Comparison of ENCODE assay signal across 20 mouse cellular contexts in the genomic region with DNA sequence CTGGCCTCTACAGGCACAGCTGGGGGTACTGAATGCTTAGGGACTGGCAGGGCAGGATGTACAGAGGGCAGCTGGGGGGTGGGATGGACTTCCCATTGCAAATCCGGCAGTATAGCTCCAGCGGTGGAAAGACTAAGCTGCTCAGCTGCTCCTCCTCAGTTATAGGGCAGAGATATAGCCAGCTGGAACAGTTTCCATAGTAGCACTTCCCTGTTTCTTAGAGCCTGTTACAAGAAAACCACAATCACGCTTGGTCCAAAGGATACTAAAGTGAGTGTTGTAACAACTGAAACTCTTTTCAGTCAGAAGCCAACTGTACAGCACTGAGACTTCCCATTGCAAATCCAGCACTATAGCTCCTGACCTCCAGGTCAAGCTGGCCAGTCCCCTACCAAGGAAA.
DNase-seq lines count a peak whose midpoint lies in the region; ATAC-seq and TF ChIP-seq lines count a peak whose summit lies in the region.
"Had no signal": no experiment of that assay in that cellular context is flagged by ENCODE, and none has a peak within 500 bp of the region (broad histone marks: within the 10 kb centered on the region; RNA-seq: fewer than 3 reads in every experiment).

No protein-coding gene starts in this region.

- no peaks in the 10 kb centered on the region for H3K27me3 ChIP-seq in lung, postnatal 0 days (replicated peaks; ENCODE audit: insufficient read depth, low read length)
- no peaks in the 10 kb centered on the region for H3K27me3 ChIP-seq in neural tube, embryonic 15.5 days (replicated peaks)
- H3K27me3 ChIP-seq: embryonic facial prominence, embryonic 12.5 days; forebrain, embryonic 13.5 days; heart, embryonic 13.5 days; hindbrain, embryonic 13.5 days had no signal

- H3K4me1 ChIP-seq in lung, postnatal 0 days (ENCODE audit: insufficient read depth, low read depth, low read length): 0 out of 2 replicates have a peak, but pooled peaks cover 3% of the 10 kb centered on the region
- peaks cover 46% of the 10 kb centered on the region for H3K4me1 ChIP-seq in neural tube, embryonic 15.5 days

- no peak overlapping the region for H3K4me2 ChIP-seq in lung, postnatal 0 days (replicated peaks; ENCODE audit: low read depth, low read length)
- no peak overlapping the region for H3K4me2 ChIP-seq in neural tube, embryonic 15.5 days
- H3K4me2 ChIP-seq: embryonic facial prominence, embryonic 12.5 days; forebrain, embryonic 13.5 days; heart, embryonic 13.5 days; hindbrain, embryonic 13.5 days had no signal

- no peak overlapping the region for H3K27ac ChIP-seq in lung, postnatal 0 days (ENCODE audit: low read length)
- H3K27ac ChIP-seq in neural tube, embryonic 15.5 days (replicated peaks): no peak overlapping the region
- H3K27ac ChIP-seq: forebrain, embryonic 13.5 days; hindbrain, embryonic 13.5 days; hindbrain, postnatal 0 days had no signal

- no peaks in the 10 kb centered on the region for H3K9me3 ChIP-seq in lung, postnatal 0 days (ENCODE audit: low read length)
- H3K9me3 ChIP-seq in neural tube, embryonic 15.5 days (replicated peaks): no peaks in the 10 kb centered on the region
- H3K9me3 ChIP-seq: embryonic facial prominence, embryonic 12.5 days; forebrain, embryonic 13.5 days; heart, embryonic 13.5 days; hindbrain, embryonic 13.5 days had no signal

- TF ChIP-seq CTCF in lung, postnatal 0 days (IDR thresholded peaks at IDR 0.05): no peak

- peak; percentile 27; the same call in 1 of the 2 replicates for ATAC-seq in lung, postnatal 0 days
- peak; percentile 93 for ATAC-seq in common myeloid progenitor, adult 5-6 weeks (replicated peaks; ENCODE audit: low read depth, poor library complexity, severe bottlenecking)
- peak; percentile 89 for ATAC-seq in megakaryocyte, adult 5-6 weeks (ENCODE audit: poor library complexity, severe bottlenecking)
- ATAC-seq in neural tube, embryonic 15.5 days (ENCODE audit: low FRiP score): no peak
- ATAC-seq: hindbrain, postnatal 0 days had no signal

- H3K4me3 ChIP-seq in lung, postnatal 0 days (ENCODE audit: low read depth, low read length): no peak overlapping the region
- H3K4me3 ChIP-seq in neural tube, embryonic 15.5 days (replicated peaks): no peak overlapping the region
- H3K4me3 ChIP-seq: embryonic facial prominence, embryonic 12.5 days; forebrain, embryonic 13.5 days; heart, embryonic 13.5 days; hindbrain, embryonic 13.5 days had no signal

- DNase-seq in lung, postnatal 0 days (ENCODE audit: low spot score): peak; percentile 55
- no peak for DNase-seq in lung, adult 18-20 months
- DNase-seq in 416B (ENCODE audit: low read depth): peak; percentile 34
- no peak for DNase-seq in cerebellum, postnatal 4 days (ENCODE audit: low spot score in 2 of 2)
- DNase-seq in frontal cortex, postnatal 10 days (ENCODE audit: low spot score in 2 of 2): no peak
- DNase-seq: adrenal gland, adult 2 months; adrenal gland, postnatal 25 days; cerebellum, adult 2 months; cerebellum, postnatal 10 days; forebrain, postnatal 0 days; gastrocnemius, postnatal 10 days; heart, postnatal 36 days had no signal

- 71% methylated on average over 3 of the region's 3 CpGs for WGBS in lung, postnatal 0 days
- 90% methylated on average over 3 of the region's 3 CpGs for WGBS in neural tube, embryonic 15.5 days

- no peak for TF ChIP-seq EP300 in lung, postnatal 0 days (IDR thresholded peaks at IDR 0.05)

- no peaks in the 10 kb centered on the region for H3K36me3 ChIP-seq in lung, postnatal 0 days (ENCODE audit: insufficient read depth, low read length)
- 0 out of 2 replicates have a peak, but pooled peaks cover 8% of the 10 kb centered on the region for H3K36me3 ChIP-seq in neural tube, embryonic 15.5 days

- no peak overlapping the region for H3K9ac ChIP-seq in lung, postnatal 0 days (replicated peaks; ENCODE audit: low read depth)
- no peak overlapping the region for H3K9ac ChIP-seq in neural tube, embryonic 15.5 days (replicated peaks)
- H3K9ac ChIP-seq: embryonic facial prominence, embryonic 12.5 days; forebrain, embryonic 13.5 days; forebrain, postnatal 0 days; heart, embryonic 13.5 days; hindbrain, embryonic 13.5 days had no signal

Comparison
In these comparisons a context has a peak if more than half of its experiments do, and no peak if none do; other contexts are left out.
1. DNase-seq: peak in lung, postnatal 0 days (single experiment) and 416B (single experiment); none in lung, adult 18-20 months (0 of 2), cerebellum, postnatal 4 days (0 of 2) and frontal cortex, postnatal 10 days (0 of 2).